In the genomic region with DNA sequence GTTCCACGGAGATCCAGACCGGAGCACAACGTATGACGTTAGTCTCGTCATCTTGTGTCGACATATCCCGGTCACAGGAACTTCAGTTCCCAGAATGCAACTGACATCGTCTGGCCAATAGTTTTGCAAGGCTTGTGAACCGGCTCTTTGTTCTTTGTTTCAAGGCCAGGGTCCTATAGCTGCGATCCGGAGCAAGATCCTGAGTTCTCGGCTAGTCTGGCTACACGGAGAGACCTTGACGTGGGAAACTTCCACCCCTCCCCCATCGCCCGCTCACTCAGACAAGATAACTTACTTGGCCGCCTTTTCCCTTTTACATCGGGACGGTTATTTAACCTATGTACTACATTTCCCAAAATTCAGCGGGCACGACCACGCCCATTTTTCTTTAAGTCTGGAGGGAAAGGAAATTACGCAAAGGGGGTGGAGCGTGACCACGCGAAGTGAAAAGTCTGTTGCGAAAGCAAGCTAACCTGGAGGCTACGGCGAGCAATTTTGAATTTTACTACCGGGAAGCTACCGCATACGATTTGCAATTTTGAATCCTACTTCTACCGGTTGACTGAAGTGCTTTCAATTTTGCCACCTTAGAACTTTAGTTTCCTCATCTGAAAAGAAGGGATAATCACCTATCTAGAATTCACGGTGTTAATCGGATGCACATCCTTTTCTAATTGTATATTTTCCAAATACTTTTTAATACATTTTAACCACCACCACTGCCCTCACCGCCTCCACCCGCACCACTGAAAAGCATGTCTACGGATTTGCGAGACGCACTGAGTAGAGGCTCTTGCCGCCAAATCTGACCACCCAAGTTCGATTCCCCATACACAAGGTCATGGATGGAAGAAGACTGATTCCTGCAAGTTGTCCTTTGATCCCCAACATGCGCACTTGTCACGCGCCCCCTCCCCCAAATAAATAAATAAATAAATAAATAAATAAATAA, we compare ENCODE assay signal across 1 mouse cellular context.
A peak's percentile ranks its signal among the peaks of the same experiment; 100 is the strongest.
TF ChIP-seq lines count a peak whose summit lies in the region.

Gene Ftsj1 (minus strand): TSS at position 73 of the 952 bp plus-strand sequence.

TF ChIP-seq in MEL, 35 proteins besides CTCF, POLR2A, EP300 and RAD21 (continued from another document):
- TF ChIP-seq SIN3A (IDR thresholded peaks at IDR 0.05; ENCODE audit: low read length) (peak; percentile 95), UBTF (IDR thresholded peaks at IDR 0.05; ENCODE audit: borderline replicate concordance, insufficient read depth, low read depth, low read length) (no peak), NELFE (IDR thresholded peaks at IDR 0.05; ENCODE audit: low read depth, low read length) (peak; percentile 89), ZKSCAN1 (IDR thresholded peaks at IDR 0.05; ENCODE audit: low read depth, low read length) (no peak), MAZ (IDR thresholded peaks at IDR 0.05; ENCODE audit: low read depth, low read length) (no peak), HCFC1 (IDR thresholded peaks at IDR 0.05; ENCODE audit: low read depth, low read length) (peak; percentile 94), POLR2AphosphoS2 (IDR thresholded peaks at IDR 0.05; ENCODE audit: low read length) (peak; percentile 92), ZMIZ1 (IDR thresholded peaks at IDR 0.05; ENCODE audit: low read depth, low read length) (peak; percentile 94), MAX (IDR thresholded peaks at IDR 0.05; ENCODE audit: low read length) (peak; percentile 62), BHLHE40 (IDR thresholded peaks at IDR 0.05; ENCODE audit: borderline replicate concordance, low read depth, low read length) (no peak)
